Mouse (Mus musculus) forelimb bud, embryonic 11.5 days (tissue): ENCODE results near the gene Swsap1.
A peak's percentile ranks its signal among the peaks of the same experiment; 100 is the strongest.

Experiments
- DNase-seq: peaks from one replicate; pipeline ENCODE4 v3.0.0-alpha.2; 2012; ENCODE audit warnings: low read depth, low spot score

Swsap1 gene

DNA sequence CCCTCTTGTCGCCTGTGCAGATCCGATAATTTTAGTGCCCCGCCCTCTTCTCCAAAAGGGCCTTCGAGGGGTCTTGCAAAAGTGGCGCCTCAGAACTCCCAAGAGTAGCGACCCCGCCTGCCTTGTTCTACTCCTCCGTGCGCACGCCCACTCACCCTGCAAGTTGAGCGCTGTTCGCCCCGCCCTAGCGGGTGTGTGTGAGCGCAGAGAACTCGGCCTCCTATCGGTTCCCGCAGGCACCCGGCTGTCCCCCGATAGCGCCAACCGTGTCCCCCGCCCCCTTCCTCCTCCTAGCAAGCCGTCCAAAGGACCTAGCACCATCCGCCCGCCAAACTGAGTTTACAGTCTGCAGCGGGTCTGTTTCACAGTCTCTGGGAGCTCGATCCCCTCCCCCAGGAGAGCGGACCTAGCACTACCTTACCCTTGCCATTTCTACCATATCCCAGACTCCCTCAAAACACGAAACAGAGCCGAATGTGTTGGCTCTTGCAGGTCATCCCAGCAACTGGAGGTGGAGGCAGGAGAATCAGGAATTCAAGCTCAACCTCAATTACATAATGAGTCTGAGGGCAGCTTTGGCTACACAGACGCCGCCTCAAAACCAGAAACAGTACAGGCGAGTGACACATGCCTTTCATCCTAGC lies 7.0 kb downstream of the Swsap1 start:
- peak; percentile 66 for DNase-seq

DNA sequence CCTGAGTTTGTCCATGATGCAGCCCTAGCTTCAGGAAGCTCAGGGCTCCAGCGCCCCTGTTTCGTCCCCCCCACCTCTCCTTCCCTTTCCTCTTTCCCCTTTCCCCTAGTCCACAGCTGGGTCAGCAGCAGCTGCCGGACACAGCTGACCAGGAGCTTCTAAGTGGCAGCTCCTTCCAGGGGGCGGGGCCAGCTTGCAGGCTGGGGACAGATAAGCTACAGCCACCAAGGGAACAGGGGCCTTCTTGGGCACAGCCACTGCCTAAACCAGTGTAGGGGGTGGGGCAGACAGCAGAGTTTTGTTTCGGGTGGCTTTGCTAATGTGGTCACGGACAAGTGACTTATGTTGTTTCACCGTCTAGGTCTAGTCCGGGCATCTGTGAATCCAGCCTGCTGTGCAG lies 7.9 kb downstream of the Swsap1 start, which contains the start of gene Epor:
Gene Epor (minus strand): TSS at position 90 of the 400 bp plus-strand sequence.
- DNase-seq, result no peak

DNA sequence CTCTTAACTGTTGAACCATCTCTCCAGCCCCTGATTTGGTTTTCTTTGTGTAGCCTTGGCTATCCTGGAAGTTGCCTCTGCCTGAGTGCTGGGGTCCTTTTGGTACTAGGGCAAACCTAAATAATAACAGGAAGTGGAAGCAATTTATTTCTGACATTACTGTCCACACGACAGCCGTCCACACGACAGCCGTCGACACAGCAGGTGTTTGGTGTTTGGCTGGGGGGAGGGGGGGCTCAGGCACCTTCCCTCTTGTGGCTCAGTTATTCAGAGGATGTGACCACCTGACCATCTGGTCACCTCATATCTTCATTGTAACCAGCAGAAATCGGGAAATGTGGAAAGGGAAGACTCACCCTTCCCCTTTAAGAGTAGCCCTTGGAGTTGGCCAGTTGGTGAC lies 13.3 kb downstream of the Swsap1 start:
- no peak for DNase-seq

DNA sequence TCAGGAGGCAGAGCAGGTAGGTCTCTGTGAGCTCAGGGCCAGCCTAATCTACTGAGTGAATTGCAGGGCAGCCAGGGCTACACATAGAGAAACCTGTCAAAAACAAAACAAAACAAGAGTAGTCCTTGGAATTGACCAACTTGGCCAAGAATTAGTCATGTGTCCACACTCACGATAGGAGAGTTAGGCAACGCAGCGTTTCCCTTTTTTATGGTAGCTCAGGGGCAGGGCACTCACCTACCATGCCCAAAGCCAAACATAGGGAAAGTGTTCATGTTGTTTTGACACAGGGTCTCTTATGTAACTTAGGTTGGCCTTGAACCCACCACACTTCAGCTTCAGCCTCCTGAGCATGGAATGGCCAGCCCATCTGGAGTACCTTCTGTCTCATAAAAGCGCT lies 13.7 kb downstream of the Swsap1 start:
- no peak for DNase-seq

DNA sequence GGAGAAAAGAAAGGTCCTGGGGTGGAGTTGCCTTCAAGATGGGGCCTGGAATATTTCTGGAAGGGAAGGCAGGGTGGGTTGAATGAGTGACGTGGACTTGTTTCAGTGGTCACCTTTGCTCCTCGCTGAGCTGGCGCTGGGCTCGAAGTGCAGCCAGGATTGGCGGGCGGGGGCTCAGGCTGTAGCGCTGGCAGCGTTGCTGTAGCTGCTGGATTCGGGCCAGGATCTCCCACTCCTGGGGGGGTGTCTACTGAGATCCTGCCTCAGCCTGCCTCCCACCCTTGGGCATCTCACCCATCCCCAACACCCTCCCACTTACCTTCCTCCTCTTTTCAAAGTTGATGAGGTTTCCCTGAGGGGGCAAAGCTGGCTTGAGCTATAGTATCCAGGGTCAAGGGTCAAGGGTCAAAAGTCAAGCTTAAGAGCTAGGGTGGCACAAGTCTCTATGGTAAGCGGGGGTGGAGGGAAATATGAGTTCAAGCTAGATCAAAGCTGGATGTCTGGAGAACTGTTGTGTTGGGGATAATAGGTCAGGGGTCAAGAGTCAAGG lies 21.1 kb downstream of the Swsap1 start:
- DNase-seq, result no peak

DNA sequence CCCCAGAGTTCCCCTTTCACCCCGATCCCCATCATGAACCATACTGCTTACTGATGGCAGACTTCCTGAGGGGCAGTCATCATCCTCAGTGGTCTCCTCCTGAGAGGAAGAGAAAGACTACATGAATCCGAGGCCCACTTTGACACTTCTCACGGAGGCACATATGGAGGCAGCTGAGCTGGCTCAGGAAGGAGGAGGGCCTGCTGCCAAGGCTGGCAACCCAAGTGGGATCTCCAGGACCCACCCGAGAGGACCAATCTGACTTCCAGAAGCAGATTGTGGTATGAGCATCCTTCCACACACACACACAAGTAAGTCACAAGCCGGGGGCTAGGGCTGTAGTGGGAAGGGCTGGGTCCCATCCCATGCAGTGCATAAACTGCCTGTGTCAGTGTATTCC lies 21.8 kb downstream of the Swsap1 start:
- no peak for DNase-seq

GRCm38 (mm10) chr9:21977972-21978371 lies 22.4 kb downstream of the Swsap1 start:
- no peak for DNase-seq

DNA sequence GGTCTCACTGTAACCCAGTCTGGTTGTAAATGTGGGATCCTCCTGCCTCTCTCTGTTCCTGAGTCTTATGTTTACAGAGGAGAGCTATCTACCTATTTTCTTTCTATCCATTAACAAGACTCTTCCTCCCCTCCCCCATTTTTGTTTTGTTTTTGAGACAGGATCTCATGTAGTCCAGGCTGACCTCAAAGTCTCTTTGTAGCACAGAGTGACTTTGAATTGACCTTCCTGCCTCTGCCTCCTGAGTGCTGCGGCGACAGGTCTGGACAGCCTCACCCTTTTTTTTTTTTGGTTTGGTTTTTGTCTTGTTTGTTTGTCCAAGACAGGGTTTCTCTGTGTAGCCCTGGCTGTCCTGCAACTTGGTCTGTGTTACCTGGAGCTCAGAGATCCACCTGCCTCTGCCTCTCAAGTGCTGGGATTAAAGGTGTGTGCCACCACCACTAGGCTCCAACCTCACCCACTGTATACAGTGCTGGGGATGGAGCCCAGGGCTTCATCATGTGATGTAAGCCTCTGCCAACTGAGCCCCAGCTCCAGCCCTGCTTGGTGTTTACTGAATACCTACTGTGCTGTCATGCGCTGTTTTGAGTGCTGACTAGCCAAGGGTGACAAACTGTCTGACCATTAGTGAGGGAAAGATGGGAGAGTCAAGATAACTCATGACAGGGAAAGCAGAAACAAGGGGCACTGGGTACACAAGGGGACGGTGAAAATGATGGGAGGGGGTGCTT lies 23.0 kb downstream of the Swsap1 start:
- DNase-seq, result no peak

GRCm38 (mm10) chr9:21983911-21984310 lies 28.4 kb downstream of the Swsap1 start:
- DNase-seq, result no peak

GRCm38 (mm10) chr9:21987592-21988342 lies 32.2 kb downstream of the Swsap1 start:
- no peak for DNase-seq

GRCm38 (mm10) chr9:21988421-21989101 lies 33.0 kb downstream of the Swsap1 start:
- DNase-seq, result no peak

DNA sequence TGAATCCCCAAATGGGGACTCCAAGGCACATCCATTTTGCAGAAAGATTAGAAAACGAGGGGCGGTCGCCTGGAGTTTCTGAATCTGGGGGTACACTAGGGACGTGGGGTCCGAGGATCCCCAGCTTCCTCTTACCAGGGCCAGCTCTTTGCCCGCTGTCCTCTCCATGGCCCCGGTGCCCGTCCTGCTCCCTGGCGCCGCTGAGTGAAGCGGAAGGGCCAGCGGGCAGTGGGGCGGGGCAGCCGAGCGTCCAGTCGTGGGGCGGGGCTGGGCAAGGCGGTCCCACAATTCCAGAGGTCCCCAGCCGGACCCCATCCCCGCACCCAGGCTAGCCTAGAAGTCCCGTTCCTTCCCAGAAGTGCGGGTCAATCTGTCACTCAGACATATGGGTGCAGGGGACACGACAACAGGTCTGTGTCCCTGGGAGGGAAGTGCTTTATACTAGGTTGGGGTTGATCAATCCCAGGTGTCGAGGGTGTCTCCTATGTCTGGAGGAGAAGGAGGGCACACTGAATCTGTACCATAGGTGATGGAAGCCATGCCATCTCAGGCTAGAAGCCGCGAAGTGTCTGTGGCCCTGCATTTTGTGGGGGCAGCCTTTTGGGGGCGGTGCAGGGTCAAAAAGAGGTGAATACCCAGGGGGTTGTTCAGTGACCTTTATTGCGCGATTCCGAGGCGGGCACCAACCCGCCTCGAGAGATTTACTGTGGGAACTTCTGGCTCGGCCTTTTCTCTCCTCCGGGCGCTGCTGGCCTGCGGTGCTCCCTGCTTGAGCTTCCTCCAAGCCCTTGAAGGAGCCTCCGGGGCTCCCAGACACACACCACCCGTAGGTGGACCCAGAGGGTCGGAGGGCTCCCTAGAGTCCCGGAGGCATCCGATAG lies 33.9 kb downstream of the Swsap1 start, which contains the start of gene Rgl3:
Gene Rgl3 (minus strand): TSS at position 217 of the 881 bp plus-strand sequence.
- DNase-seq, result no peak

GRCm38 (mm10) chr9:21992227-21992626 lies 36.7 kb downstream of the Swsap1 start:
- no peak for DNase-seq

GRCm38 (mm10) chr9:21996178-21996867 lies 40.8 kb downstream of the Swsap1 start:
- no peak for DNase-seq

DNA sequence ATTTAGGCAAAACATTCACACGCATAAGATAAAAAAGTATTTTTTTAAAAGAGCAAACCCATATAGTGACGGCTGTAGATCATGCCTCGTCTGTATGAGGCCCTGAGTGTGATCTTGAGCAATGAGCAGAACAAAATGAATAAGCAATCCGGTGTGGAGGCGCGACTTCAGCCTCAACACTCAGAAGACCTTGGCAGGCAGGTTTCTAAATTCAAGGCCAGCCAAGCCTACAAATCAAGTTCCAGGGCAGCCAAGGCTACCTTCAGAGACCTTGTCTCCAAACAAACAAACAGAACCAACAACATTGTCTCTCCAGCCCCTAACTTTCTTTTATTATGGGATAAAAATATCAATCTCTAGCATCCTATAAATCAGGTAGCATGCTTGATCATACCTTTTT lies 44.7 kb downstream of the Swsap1 start:
- no peak for DNase-seq

- DNase-seq, result no peak
These were observed 46.1 kb downstream of the Swsap1 start for GRCm38 (mm10) chr9:22001633-22002032.

DNA sequence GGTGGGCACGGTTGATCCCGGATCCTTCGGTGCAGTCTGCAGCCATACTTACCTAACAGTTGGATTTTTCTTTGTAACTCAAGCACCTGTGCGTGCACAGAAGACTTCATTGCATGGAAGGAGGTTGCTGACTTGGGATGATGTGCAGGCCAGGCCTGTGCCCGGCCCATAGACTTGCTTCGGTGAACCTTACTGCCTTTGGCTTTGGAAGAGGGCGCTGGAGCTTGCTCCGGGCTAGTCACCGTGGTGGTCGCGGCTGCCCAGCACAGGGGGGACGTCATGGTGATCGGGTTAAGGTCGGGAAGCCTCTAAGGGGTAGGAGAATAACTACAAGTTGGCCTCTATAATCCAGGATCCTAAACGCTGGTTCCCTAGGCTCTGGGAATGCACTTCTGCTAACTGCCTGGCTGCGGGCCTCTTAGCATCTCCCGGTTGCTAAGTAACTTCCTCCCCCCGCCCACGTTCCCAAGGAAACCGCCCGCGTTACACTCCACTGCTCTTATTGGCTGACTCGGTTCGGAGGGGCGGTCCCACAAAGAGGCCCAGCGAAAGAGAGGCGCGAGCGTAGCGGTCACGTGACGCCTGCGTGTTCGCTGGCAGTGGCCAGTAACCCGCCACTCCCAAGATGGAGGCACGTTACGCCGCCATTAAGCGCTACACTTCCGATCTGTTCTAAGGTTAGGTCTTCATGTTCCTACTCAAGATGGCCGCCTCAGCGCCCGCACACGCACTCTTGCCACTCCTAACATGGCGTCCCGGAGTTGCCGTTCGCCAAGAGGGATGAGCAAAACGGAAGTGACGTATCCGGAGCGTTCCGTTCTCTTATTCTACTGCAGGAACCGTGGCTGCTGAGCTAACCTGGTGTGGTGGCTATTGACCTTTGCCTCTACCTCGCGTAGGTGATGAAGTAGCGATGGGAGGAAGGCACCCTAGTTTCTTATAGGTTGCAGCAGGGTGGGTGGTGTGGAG lies 46.9 kb downstream of the Swsap1 start, which contains the start of the genes Ccdc151 and Prkcsh:
Gene Ccdc151 (minus strand): TSS at position 441 of the 969 bp plus-strand sequence.
Gene Prkcsh (plus strand): TSS at position 613 of the 969 bp plus-strand sequence.
- DNase-seq, result peak; percentile 99

- DNase-seq, result peak; percentile 41
These were observed 47.6 kb downstream of the Swsap1 start for GRCm38 (mm10) chr9:22003163-22003554.

DNA sequence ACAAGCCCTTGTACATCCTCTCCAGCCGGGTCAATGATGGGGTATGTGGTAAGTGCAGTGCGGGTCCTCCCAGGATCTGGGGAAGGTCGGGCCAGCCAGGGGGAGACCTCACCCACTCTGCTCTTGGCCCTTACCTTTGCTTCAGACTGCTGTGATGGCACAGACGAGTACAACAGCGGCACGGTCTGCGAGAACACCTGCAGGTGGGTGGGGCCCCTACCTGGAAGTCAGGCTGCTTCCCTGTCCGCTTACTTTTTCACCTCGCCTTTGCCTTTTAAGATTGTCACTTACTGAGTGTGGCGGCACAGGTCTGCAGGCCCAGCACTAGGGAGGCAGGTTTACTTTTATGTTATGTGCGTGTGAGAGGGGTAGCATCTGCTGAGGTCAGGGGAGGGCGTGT lies 49.0 kb downstream of the Swsap1 start:
- no peak for DNase-seq
